Mouse (Mus musculus) heart, embryonic 14.5 days (tissue): ENCODE measurements around the gene G6pc2. TPM values are rescaled to one million over a fixed set of nuclear protein-coding genes. Genes with fewer than 3 reads are reported as not detected.

Experiments
- ATAC-seq: fragments of 200-750 bp; cut with Nextera tagmentation; 2 replicates; pipeline ENCODE4 v1.8.0; 2017; ENCODE audit warnings: low read depth, moderate TSS enrichment; ENCODE audit not compliant: insufficient number of reproducible peaks, insufficient read depth, low FRiP score
- H3K27ac ChIP-seq, 2 experiments: fragments of 200-500 bp in 1 of 2; fragments of 300-500 bp in 1 of 2; sonication (generic) in 1 of 2; replicated peaks in 1 of 2; 2 replicates each; pipeline ENCODE4 v1.5.1; 2012 to 2014; ENCODE audit warnings: low read depth in 2 of 2, low read length in 2 of 2, control low read depth in 1 of 2, mild to moderate bottlenecking in 1 of 2, mixed read lengths in 1 of 2; ENCODE audit not compliant: control insufficient read depth in 1 of 2, insufficient read depth in 1 of 2
- H3K27me3 ChIP-seq: fragments of 300-500 bp; sonication (generic); 2 replicates; pipeline ENCODE4 v1.6.1; 2014; ENCODE audit warnings: mild to moderate bottlenecking, low read length, control low read depth; ENCODE audit not compliant: control insufficient read depth, insufficient read depth
- H3K36me3 ChIP-seq: fragments of 300-500 bp; sonication (generic); 2 replicates; pipeline ENCODE4 v1.6.1; 2014; ENCODE audit warnings: mild to moderate bottlenecking, control low read depth, low read length, mixed read lengths; ENCODE audit not compliant: control insufficient read depth, insufficient read depth
- H3K4me1 ChIP-seq, 2 experiments: fragments of 200-500 bp in 1 of 2; fragments of 300-500 bp in 1 of 2; sonication (generic) in 1 of 2; 2 replicates each; pipeline ENCODE4 v1.6.1; 2012 to 2014; ENCODE audit warnings: low read length in 2 of 2, control low read depth in 1 of 2, mixed read lengths in 1 of 2; ENCODE audit not compliant: control insufficient read depth in 2 of 2, insufficient read depth in 2 of 2
- H3K4me2 ChIP-seq: fragments of 300-500 bp; sonication (generic); 2 replicates; pipeline ENCODE4 v1.6.1; 2014; ENCODE audit warnings: mild to moderate bottlenecking, low read length
- H3K4me3 ChIP-seq, 2 experiments: fragments of 200-500 bp in 1 of 2; fragments of 300-500 bp in 1 of 2; sonication (generic) in 1 of 2; 2 replicates each; pipeline ENCODE4 v1.5.1; 2012 to 2014; ENCODE audit warnings: low read length in 2 of 2, mild to moderate bottlenecking in 2 of 2, control low read depth in 1 of 2, low read depth in 1 of 2, moderate library complexity in 1 of 2; ENCODE audit not compliant: control insufficient read depth in 1 of 2, insufficient read depth in 1 of 2
- H3K9ac ChIP-seq: fragments of 300-500 bp; sonication (generic); 2 replicates; pipeline ENCODE4 v1.6.1; 2014; ENCODE audit warnings: mild to moderate bottlenecking, low read length
- H3K9me3 ChIP-seq: fragments of 300-500 bp; sonication (generic); 2 replicates; pipeline ENCODE4 v1.6.1; 2016; ENCODE audit warnings: low read length, control low read depth; ENCODE audit not compliant: control insufficient read depth
- WGBS: fragments of 180-500 bp; shearing (Covaris S2); extraction: QIAGEN DNeasy Blood & Tissue Kit; methylation state at CpG from one replicate; pipeline ENCODE4 v1.1.7; 2014; 5-methylcytosine and 5-hydroxymethylcytosine counted together
- polyA plus RNA-seq: library from polyadenylated mRNA; unstranded; fragments of >200 nt; fragmentation: Nextera tagmentation; extraction: Ambion mirVana; gene quantifications from 2 replicates; pipeline ENCODE4 v1.2.1, GENCODE M21; 2014

Gene G6pc2
- polyA plus RNA-seq, 1 experiment from 2014 or later, result not detected

DNA sequence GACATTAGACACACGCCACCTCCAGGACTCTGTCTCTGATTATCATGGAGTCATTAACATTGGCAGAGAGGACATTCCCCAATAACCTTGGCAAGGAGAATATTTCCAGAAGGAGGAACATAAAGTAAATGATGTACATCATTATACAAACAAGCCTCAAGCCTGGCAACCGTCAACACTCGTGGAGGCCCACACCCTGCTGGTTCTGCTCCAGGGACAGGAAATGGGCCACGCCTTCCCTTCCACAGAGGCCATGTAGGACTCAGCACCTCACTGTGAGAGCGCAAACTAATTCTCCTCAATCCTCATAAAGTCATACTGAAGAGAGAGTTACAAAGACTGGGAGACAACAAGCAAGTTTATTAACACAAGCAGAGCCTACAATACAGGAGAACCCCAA lies 17.3 kb upstream of the G6pc2 start:
- Histone ChIP-seq H3K4me1 (no peaks in the 10 kb centered on the region), H3K4me2 (no peak overlapping the region), H3K4me3 (no peak overlapping the region), H3K9me3 (peaks cover 5% of the 10 kb centered on the region; the same call in 1 of the 2 replicates), H3K27ac (no peak overlapping the region), H3K27me3 (no peaks in the 10 kb centered on the region), H3K9ac (no peak overlapping the region), H3K36me3 (peaks cover 61% of the 10 kb centered on the region)
- 82% methylated on average over 5 of the region's 5 CpGs for WGBS
- no peak for ATAC-seq

DNA sequence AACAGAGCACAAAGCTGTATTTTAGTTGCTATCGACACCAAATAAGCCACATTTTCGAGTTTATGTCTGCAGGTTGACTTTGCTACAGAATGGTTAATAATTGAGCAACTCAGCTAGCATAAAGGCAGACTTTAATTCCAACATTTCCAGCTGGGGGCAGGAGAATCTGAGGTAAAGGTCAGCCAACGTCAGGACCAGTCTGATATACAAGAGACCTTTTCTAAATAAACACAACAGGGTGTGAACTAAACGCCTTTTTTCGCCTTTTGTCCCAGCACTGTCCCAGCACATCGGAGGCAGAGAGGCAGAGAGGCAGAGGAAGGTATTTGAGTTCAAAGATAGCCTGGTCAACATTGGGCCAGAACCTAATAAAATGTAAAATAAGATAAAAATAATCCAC lies 5.7 kb upstream of the G6pc2 start:
- H3K36me3 ChIP-seq, result peaks cover 31% of the 10 kb centered on the region
- WGBS, result 22% methylated on average over 6 of the region's 6 CpGs
- peak overlapping the region; percentile 86 for H3K9ac ChIP-seq
- no peak overlapping the region for H3K27ac ChIP-seq
- H3K9me3 ChIP-seq, result no peaks in the 10 kb centered on the region
- H3K4me1 ChIP-seq, result peaks cover 0 to 7% of the 10 kb centered on the region in 2 experiments; a peak in 1 of 4 replicates
- peak overlapping the region; percentile 72 to 86 for H3K4me3 ChIP-seq
- H3K27me3 ChIP-seq, result no peaks in the 10 kb centered on the region
- peak overlapping the region; percentile 82 for H3K4me2 ChIP-seq
- ATAC-seq, result no peak

DNA sequence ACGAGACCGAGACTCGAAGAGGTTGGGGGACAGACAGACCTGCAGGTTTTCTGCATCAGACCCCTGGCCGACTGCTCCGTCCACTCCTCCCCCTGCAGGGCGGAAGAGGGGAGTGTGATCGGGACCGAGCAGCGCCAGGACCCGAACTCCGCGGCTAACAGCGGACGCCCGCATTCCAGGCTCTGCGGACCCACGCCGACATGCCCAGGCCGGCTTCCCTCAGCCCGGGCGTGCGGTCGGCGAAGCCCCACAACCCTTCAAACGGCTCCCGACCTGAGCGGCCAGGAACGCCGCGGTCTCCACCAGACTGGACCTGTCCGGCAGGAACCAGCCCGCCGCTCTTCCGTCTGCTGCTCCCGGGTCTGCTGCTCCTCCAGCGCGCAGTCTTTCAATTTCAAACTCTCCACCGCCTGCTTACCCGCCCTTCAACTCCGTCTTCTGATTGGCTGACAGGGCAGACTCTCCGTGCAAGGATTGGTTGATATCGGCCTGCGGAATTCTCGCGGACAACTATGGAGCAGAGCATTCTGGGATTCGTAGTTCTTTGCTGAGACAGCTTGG lies 5.0 kb upstream of the G6pc2 start, which contains the start of gene Spc25:
Spc25 (minus strand) TSS at position 404 of the 561 bp plus-strand sequence.
- under 1% methylated on average over 45 of the region's 46 CpGs for WGBS
- peak within 1 kb of the TSS; percentile 58 to 71 for H3K27ac ChIP-seq

DNA sequence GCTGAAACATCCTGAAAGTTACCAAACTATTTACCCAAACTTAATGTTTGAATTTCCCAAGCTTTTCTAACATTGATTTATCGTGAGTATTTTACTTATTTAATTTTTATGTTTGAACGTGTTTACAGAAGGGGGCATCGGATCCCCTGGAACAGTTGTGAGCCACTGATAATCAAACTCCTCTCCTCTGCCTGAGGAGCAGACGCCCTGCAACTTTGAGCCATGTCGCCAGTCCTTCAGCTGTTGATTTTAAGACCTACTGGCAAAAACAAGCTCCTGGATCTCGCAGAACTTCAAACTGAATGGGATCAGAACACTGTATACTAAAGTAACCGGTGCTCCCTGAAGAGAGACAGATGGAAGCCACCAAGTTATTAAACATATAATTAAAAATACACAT lies 4.3 kb upstream of the G6pc2 start:
- WGBS, result 16% methylated on average over 7 of the region's 7 CpGs
- no peak for ATAC-seq
- H3K27me3 ChIP-seq, result no peaks in the 10 kb centered on the region
- no peaks in the 10 kb centered on the region for H3K9me3 ChIP-seq
- H3K27ac ChIP-seq, result no peak overlapping the region
- H3K4me2 ChIP-seq, result peak overlapping the region; percentile 60
- peak overlapping the region in 1 of 2 experiments; percentile 86; a peak in 2 of 4 replicates for H3K4me3 ChIP-seq
- H3K36me3 ChIP-seq, result peaks cover 18% of the 10 kb centered on the region
- peak overlapping the region; percentile 51; the same call in 1 of the 2 replicates for H3K9ac ChIP-seq
- peaks cover 0 to 7% of the 10 kb centered on the region in 2 experiments; a peak in 1 of 4 replicates for H3K4me1 ChIP-seq

More for the DNA sequence above, 5.0 kb upstream of the G6pc2 start, which contains the start of gene Spc25:
- ATAC-seq, result peak; percentile 99
- Histone ChIP-seq H3K4me3 (peak within 1 kb of the TSS; percentile 72 to 86), H3K4me1 (peaks cover 0 to 7% of the 10 kb centered on the region in 2 experiments; a peak in 1 of 4 replicates), H3K9me3 (no peaks in the 10 kb centered on the region), H3K9ac (peak within 1 kb of the TSS; percentile 86), H3K4me2 (peak within 1 kb of the TSS; percentile 82), H3K36me3 (peaks cover 25% of the 10 kb centered on the region), H3K27me3 (no peaks in the 10 kb centered on the region)

DNA sequence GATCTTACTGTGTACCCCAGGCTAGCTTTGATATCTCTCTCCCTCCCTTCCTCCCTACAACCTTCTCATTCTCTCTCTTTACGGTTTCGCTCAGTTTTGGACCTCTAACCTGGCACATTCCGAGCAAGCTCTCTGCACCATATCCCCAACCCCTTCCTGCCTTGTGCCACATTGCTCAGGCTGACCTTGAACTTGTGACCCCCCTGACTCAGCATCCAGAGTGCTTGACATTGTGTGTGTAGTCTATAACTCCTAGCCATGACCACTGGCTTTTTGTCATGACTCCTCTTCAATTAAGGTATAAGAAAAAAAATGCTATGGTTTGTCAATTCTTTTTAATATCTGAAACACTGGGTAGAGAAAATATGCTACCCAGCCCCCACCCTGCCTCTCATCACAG lies 1.2 kb upstream of the G6pc2 start:
- Histone ChIP-seq H3K4me2 (no peak overlapping the region), H3K36me3 (no peaks in the 10 kb centered on the region), H3K27ac (no peak overlapping the region), H3K4me3 (no peak overlapping the region), H3K27me3 (no peaks in the 10 kb centered on the region), H3K9me3 (no peaks in the 10 kb centered on the region), H3K4me1 (peaks cover 0 to 7% of the 10 kb centered on the region in 2 experiments; a peak in 1 of 4 replicates), H3K9ac (no peak overlapping the region)
- no peak for ATAC-seq
- 75% methylated on average over 3 of the region's 3 CpGs for WGBS

DNA sequence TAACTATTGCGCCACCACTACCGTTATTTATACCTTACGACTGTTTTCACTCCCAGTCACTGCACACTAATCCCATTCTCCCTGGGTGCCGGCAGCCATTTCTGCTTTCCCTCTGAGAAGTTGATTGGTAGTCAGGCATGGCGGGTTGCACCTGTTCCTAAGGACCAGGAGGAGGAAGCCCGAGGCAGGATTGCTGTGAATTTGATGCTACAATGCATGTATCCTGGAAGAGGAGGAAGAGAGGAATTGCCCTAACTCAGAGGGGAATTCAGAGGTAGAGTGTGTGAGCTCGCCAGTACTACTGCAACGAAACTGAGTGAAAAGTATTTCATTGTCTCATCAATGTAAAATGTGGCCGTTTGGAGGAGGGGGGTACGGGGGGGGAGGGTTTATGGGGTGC lies 1.8 kb downstream of the G6pc2 start:
- Histone ChIP-seq H3K9me3 (no peaks in the 10 kb centered on the region), H3K4me1 (no peaks in the 10 kb centered on the region), H3K27me3 (no peaks in the 10 kb centered on the region), H3K36me3 (no peaks in the 10 kb centered on the region), H3K4me2 (no peak overlapping the region), H3K9ac (no peak overlapping the region), H3K27ac (no peak overlapping the region), H3K4me3 (no peak overlapping the region)
- ATAC-seq, result no peak
- WGBS, result 66% methylated on average over 10 of the region's 10 CpGs

DNA sequence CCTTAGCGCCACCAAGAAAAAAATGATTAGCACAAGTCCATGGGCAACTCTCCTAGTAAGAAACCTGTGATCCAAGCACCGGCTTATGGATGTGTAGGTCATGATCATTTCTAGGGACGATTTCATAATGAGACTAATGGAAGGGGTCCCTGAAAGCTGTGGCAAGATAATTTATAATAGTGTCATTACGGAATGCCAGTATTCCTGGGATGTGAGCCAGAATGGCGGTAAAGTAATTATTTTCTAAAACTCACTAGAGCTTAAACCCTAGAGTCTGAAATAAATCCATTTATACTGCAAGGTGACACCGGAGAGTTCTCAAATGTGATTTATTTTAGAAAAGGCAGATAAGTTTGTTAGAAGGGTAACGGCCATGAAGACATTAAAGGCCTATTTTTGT lies 4.4 kb downstream of the G6pc2 start:
- no peak overlapping the region for H3K4me2 ChIP-seq
- no peaks in the 10 kb centered on the region for H3K36me3 ChIP-seq
- 79% methylated on average over 7 of the region's 7 CpGs for WGBS
- H3K4me3 ChIP-seq, result no peak overlapping the region
- no peak overlapping the region for H3K9ac ChIP-seq
- no peaks in the 10 kb centered on the region for H3K9me3 ChIP-seq
- H3K27me3 ChIP-seq, result no peaks in the 10 kb centered on the region
- no peaks in the 10 kb centered on the region for H3K4me1 ChIP-seq
- ATAC-seq, result no peak
- H3K27ac ChIP-seq, result no peak overlapping the region
